Mouse (Mus musculus) MEL (cell line): ENCODE results near the gene Slc25a1. TPM values are rescaled to one million over a fixed set of nuclear protein-coding genes. Genes with fewer than 3 reads are reported as not detected.

Experiments
- DNase-seq: peaks from one replicate; pipeline ENCODE4 v3.0.0; 2011; ENCODE audit warnings: low read depth, low spot score
- H3K27ac ChIP-seq: 2 replicates; pipeline ENCODE4 v1.5.1; 2012; ENCODE audit warnings: low read depth, mild to moderate bottlenecking, control low read depth, low read length, moderate library complexity; ENCODE audit not compliant: control insufficient read depth
- H3K27me3 ChIP-seq, 2 experiments: fragments of 150-350 bp in 1 of 2; sonication (generic) in 1 of 2; 2 replicates each; pipeline ENCODE4 v1.6.1; 2012; ENCODE audit warnings: low read length in 2 of 2, mild to moderate bottlenecking in 2 of 2, improper control_type of control experiment in 1 of 2, moderate library complexity in 1 of 2; ENCODE audit not compliant: insufficient read depth in 2 of 2, control insufficient read depth in 1 of 2
- H3K36me3 ChIP-seq, 2 experiments: 2 replicates each; pipeline ENCODE4 v1.6.1; 2012 to 2014; ENCODE audit warnings: low read length in 2 of 2, improper control_type of control experiment in 1 of 2, inconsistent platforms in 1 of 2, mild to moderate bottlenecking in 1 of 2; ENCODE audit not compliant: insufficient read depth in 2 of 2, control insufficient read depth in 1 of 2
- H3K4me1 ChIP-seq, 2 experiments: fragments of 150-350 bp in 1 of 2; sonication (generic) in 1 of 2; 2 replicates each; pipeline ENCODE4 v1.6.1; 2012; ENCODE audit warnings: low read length in 2 of 2, improper control_type of control experiment in 1 of 2, mild to moderate bottlenecking in 1 of 2; ENCODE audit not compliant: insufficient read depth in 2 of 2, control insufficient read depth in 1 of 2
- H3K4me3 ChIP-seq, 2 experiments: fragments of 150-350 bp in 1 of 2; sonication (generic) in 1 of 2; 2 replicates each; pipeline ENCODE4 v1.5.1; 2012; ENCODE audit warnings: low read depth in 2 of 2, low read length in 2 of 2, mild to moderate bottlenecking in 2 of 2, moderate library complexity in 2 of 2, control low read depth in 1 of 2, improper control_type of control experiment in 1 of 2; ENCODE audit not compliant: control insufficient read depth in 1 of 2, insufficient read depth in 1 of 2
- H3K79me2 ChIP-seq: 2 replicates; pipeline ENCODE4 v1.6.1; 2012; ENCODE audit warnings: mild to moderate bottlenecking, low read length, moderate library complexity; ENCODE audit not compliant: control insufficient read depth, poor library complexity, insufficient read depth
- H3K9ac ChIP-seq: 2 replicates; pipeline ENCODE4 v1.6.1; 2012; ENCODE audit warnings: low read depth, mild to moderate bottlenecking, control low read depth, low read length, moderate library complexity; ENCODE audit not compliant: control insufficient read depth, poor library complexity, severe bottlenecking
- H3K9me3 ChIP-seq: fragments of 150-350 bp; sonication (generic); replicated peaks from 2 replicates; pipeline ENCODE4 v1.6.1; 2012; ENCODE audit warnings: mild to moderate bottlenecking, low read length, improper control_type of control experiment, moderate library complexity; ENCODE audit not compliant: insufficient read depth
- CHD1 ChIP-seq: IDR thresholded peaks from 2 replicates; pipeline ENCODE4 v1.6.1; 2012; ENCODE audit warnings: low read depth, mild to moderate bottlenecking, inconsistent platforms, low read length, improper control_type of control experiment
- ELF1 ChIP-seq: IDR thresholded peaks from 2 replicates; pipeline ENCODE4 v1.6.1; 2014; ENCODE audit warnings: low read depth, mild to moderate bottlenecking, inconsistent platforms, low read length, improper control_type of control experiment, moderate library complexity
- EP300 ChIP-seq, 2 experiments: IDR thresholded peaks; 2 replicates each; pipeline ENCODE4 v1.6.1; 2011; ENCODE audit warnings: improper control_type of control experiment in 2 of 2, low read length in 2 of 2, low read depth in 1 of 2, mild to moderate bottlenecking in 1 of 2
- ETS1 ChIP-seq: IDR thresholded peaks from 2 replicates; pipeline ENCODE4 v1.6.1; 2012; ENCODE audit warnings: low read depth, mild to moderate bottlenecking, inconsistent platforms, low read length, improper control_type of control experiment, moderate library complexity
- GABPA ChIP-seq: IDR thresholded peaks from 2 replicates; pipeline ENCODE4 v1.6.1; 2012; ENCODE audit warnings: low read depth, mild to moderate bottlenecking, inconsistent platforms, low read length, improper control_type of control experiment, moderate library complexity
- GATA1 ChIP-seq: IDR thresholded peaks from 2 replicates; pipeline ENCODE4 v1.6.1; 2011; ENCODE audit warnings: low read depth, low read length, improper control_type of control experiment
- HCFC1 ChIP-seq: IDR thresholded peaks from 2 replicates; pipeline ENCODE4 v1.6.1; 2012; ENCODE audit warnings: low read depth, mild to moderate bottlenecking, inconsistent platforms, low read length, improper control_type of control experiment, moderate library complexity
- JUND ChIP-seq: IDR thresholded peaks from 2 replicates; pipeline ENCODE4 v1.6.1; 2011; ENCODE audit warnings: low read depth, mild to moderate bottlenecking, improper control_type of control experiment, low read length
- KAT2A ChIP-seq: conservative IDR thresholded peaks from 2 replicates; pipeline ENCODE4 v1.6.1; 2012; ENCODE audit warnings: low read depth, low read length, improper control_type of control experiment, inconsistent platforms
- MAFK ChIP-seq: IDR thresholded peaks from 2 replicates; pipeline ENCODE4 v1.6.1; 2011; ENCODE audit warnings: low read depth, mild to moderate bottlenecking, low read length, improper control_type of control experiment, borderline replicate concordance
- MAX ChIP-seq: IDR thresholded peaks from 2 replicates; pipeline ENCODE4 v1.6.1; 2011; ENCODE audit warnings: low read length, improper control_type of control experiment
- MAZ ChIP-seq: IDR thresholded peaks from 2 replicates; pipeline ENCODE4 v1.6.1; 2012; ENCODE audit warnings: low read depth, mild to moderate bottlenecking, inconsistent platforms, low read length, improper control_type of control experiment
- MXI1 ChIP-seq: IDR thresholded peaks from 2 replicates; pipeline ENCODE4 v1.6.1; 2011; ENCODE audit warnings: mild to moderate bottlenecking, low read depth, low read length, improper control_type of control experiment
- MYC ChIP-seq: IDR thresholded peaks from 2 replicates; pipeline ENCODE4 v1.6.1; 2011; ENCODE audit warnings: low read depth, mild to moderate bottlenecking, low read length, improper control_type of control experiment, moderate library complexity
- NELFE ChIP-seq: IDR thresholded peaks from 2 replicates; pipeline ENCODE4 v1.6.1; 2011; ENCODE audit warnings: low read depth, low read length, improper control_type of control experiment
- POLR2A ChIP-seq, 2 experiments: IDR thresholded peaks; 2 replicates each; pipeline ENCODE4 v1.6.1; 2011 to 2012; ENCODE audit warnings: low read length in 2 of 2, mild to moderate bottlenecking in 2 of 2, control low read depth in 1 of 2, improper control_type of control experiment in 1 of 2, low read depth in 1 of 2, moderate library complexity in 1 of 2; ENCODE audit not compliant: control insufficient read depth in 1 of 2, insufficient read depth in 1 of 2, poor library complexity in 1 of 2
- POLR2AphosphoS2 ChIP-seq: IDR thresholded peaks from 2 replicates; pipeline ENCODE4 v1.6.1; 2011; ENCODE audit warnings: low read length, improper control_type of control experiment
- POLR2AphosphoS5 ChIP-seq: IDR thresholded peaks from 2 replicates; pipeline ENCODE4 v1.6.1; 2012; ENCODE audit warnings: low read depth, borderline replicate concordance, mild to moderate bottlenecking, inconsistent platforms, low read length, moderate library complexity, mixed read lengths
- RCOR1 ChIP-seq: IDR thresholded peaks from 2 replicates; pipeline ENCODE4 v1.6.1; 2012; ENCODE audit warnings: low read depth, mild to moderate bottlenecking, inconsistent platforms, low read length, improper control_type of control experiment
- SIN3A ChIP-seq: IDR thresholded peaks from 2 replicates; pipeline ENCODE4 v1.6.1; 2012; ENCODE audit warnings: low read length, improper control_type of control experiment, inconsistent platforms
- SMC3 ChIP-seq: IDR thresholded peaks from 2 replicates; pipeline ENCODE4 v1.6.1; 2011; ENCODE audit warnings: low read depth, low read length, improper control_type of control experiment
- TBP ChIP-seq: IDR thresholded peaks from 2 replicates; pipeline ENCODE4 v1.8.0; 2011; ENCODE audit warnings: low read depth, low read length, improper control_type of control experiment
- TCF12 ChIP-seq: IDR thresholded peaks from 2 replicates; pipeline ENCODE4 v1.6.1; 2014; ENCODE audit warnings: low read depth, mild to moderate bottlenecking, inconsistent platforms, low read length, improper control_type of control experiment, moderate library complexity
- ZMIZ1 ChIP-seq: IDR thresholded peaks from 2 replicates; pipeline ENCODE4 v1.6.1; 2012; ENCODE audit warnings: low read depth, mild to moderate bottlenecking, inconsistent platforms, low read length, improper control_type of control experiment, moderate library complexity
- ZNF384 ChIP-seq: IDR thresholded peaks from 2 replicates; pipeline ENCODE4 v1.6.1; 2012; ENCODE audit warnings: low read depth, mild to moderate bottlenecking, inconsistent platforms, low read length, improper control_type of control experiment
- polyA plus RNA-seq, 2 experiments: library from polyadenylated mRNA; stranded (reverse) in 1 of 2; unstranded in 1 of 2; fragments of >175 nt in 1 of 2; fragments of >200 nt in 1 of 2; gene quantifications; 2 replicates each; pipeline versions ENCODE4 v1.2.1 to v1.2.4; 2012; ENCODE audit warnings: low replicate concordance in 2 of 2, low read depth in 1 of 2; ENCODE audit not compliant: insufficient read length in 2 of 2, insufficient read depth in 1 of 2, missing spikeins in 1 of 2
- total RNA-seq: library from RNA; depleted of rRNA; stranded (reverse); fragments of 300-350 nt; gene quantifications from 2 replicates; pipeline ENCODE4 v1.2.3, GENCODE M21; 2012

Slc25a1 gene
- total and polyA plus RNA-seq, 3 experiments, result 114 to 184 TPM; not detected in 1

DNA sequence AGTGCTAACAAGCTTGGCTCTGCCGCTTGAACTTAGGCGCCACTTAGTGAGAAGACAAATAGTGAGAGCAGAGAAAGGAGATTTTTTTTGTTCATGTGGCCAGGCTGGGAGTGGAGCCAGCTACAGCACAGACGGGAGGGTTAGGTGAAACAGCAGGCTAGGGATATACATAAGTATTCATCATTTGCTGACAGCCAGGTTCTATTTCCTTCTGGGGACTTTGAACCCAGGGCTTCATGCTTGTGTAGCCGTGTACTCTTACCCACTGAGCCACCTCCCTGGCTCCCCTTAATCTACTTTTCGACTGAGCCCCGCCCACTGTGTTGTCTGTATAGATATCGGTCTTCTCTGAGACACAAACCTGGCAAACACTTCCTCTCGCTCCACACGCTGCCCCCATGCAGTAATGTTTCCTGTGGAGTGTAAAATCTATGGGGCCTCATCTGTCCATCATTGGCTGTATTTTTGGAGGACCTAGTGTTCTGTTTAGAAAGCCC, 11.3 kb upstream of the Slc25a1 start:
- Histone ChIP-seq H3K27ac (peak overlapping the region; percentile 87), H3K4me1 (peaks cover 16 to 23% of the 10 kb centered on the region in 2 experiments), H3K79me2 (no peaks in the 10 kb centered on the region), H3K9me3 (no peaks in the 10 kb centered on the region), H3K9ac (peak overlapping the region; percentile 61), H3K27me3 (no peaks in the 10 kb centered on the region), H3K36me3 (peaks cover 0 to 16% of the 10 kb centered on the region in 2 experiments; a peak in 2 of 4 replicates), H3K4me3 (peak overlapping the region; percentile 37 to 43)
- TF ChIP-seq ZMIZ1 (peak; percentile 85), POLR2AphosphoS5 (no peak), MYC (peak; percentile 71), ETS1 (peak; percentile 66; the same call in 1 of the 2 replicates), GATA1 (peak; percentile 51), MAFK (no peak), MXI1 (peak; percentile 36), SMC3 (no peak), ZNF384 (peak; percentile 26; the same call in 1 of the 2 replicates), KAT2A (no peak), RCOR1 (no peak), NELFE (peak; percentile 62; the same call in 1 of the 2 replicates), HCFC1 (peak; percentile 42; the same call in 1 of the 2 replicates), EP300 (IDR thresholded peaks at IDR 0.05; ENCODE audit: low read depth in 1 of 2, low read length in 2 of 2) (peak; percentile 51 to 58; a peak in 3 of 4 replicates), MAZ (peak; percentile 78; the same call in 1 of the 2 replicates), POLR2AphosphoS2 (peak; percentile 76; the same call in 1 of the 2 replicates), MAX (peak; percentile 65; the same call in 1 of the 2 replicates), GABPA (no peak), TBP (peak; percentile 91), POLR2A (IDR thresholded peaks at IDR 0.05; ENCODE audit: control insufficient read depth in 1 of 2, insufficient read depth in 1 of 2, low read depth in 1 of 2, low read length in 2 of 2, poor library complexity in 1 of 2) (peak; percentile 39 to 84; a peak in 2 of 4 replicates), ELF1 (0 out of 2 replicates have a peak, but pooled peaks have one; percentile 25), JUND (no peak), SIN3A (peak; percentile 56), CHD1 (peak; percentile 85; the same call in 1 of the 2 replicates), TCF12 (peak; percentile 54)
- peak; percentile 93 for DNase-seq
